Mouse (Mus musculus): ENCODE data around the gene Fyb. TPM values are rescaled to one million over a fixed set of nuclear protein-coding genes. Genes with fewer than 3 reads are reported as not detected.

Gene Fyb
- 34.8 and 37.8 TPM in 2 replicates for polyA plus RNA-seq (2012; rRNA removed; ENCODE audit: low replicate concordance)

GRCm38 (mm10) chr15:6522653-6523167 is at the start of gene Fyb:
Gene Fyb (plus strand): TSS chr15:6522853.

GRCm38 (mm10) chr15:6707936-6708525 is 185.4 kb downstream of the Fyb start, which contains the start of gene Rictor:
Gene Rictor (plus strand): TSS chr15:6708379.

Other genes with a start within 250 kb of the Fyb start
- gene Dab2, start 223.1 kb upstream of the Fyb start, polyA plus RNA-seq (2012; rRNA removed; ENCODE audit: low replicate concordance), result 48.5 and 82.6 TPM in 2 replicates
- 0.06 TPM in 1 of 2 replicates, not detected in the other for gene C9, start 77.5 kb upstream of the Fyb start, polyA plus RNA-seq (2012; rRNA removed; ENCODE audit: low replicate concordance)
- 6.9 and 9.7 TPM in 2 replicates for gene Rictor, start 185.5 kb downstream of the Fyb start, polyA plus RNA-seq (2012; rRNA removed; ENCODE audit: low replicate concordance)

Data from subcutaneous adipose tissue, adult 2 months (tissue).